Mouse (Mus musculus) cerebellum, postnatal 36 days (tissue): Measurements from ENCODE around the gene Tbc1d30.

Experiments
- DNase-seq, 2 experiments: peaks; one replicate each; pipeline ENCODE4 v3.0.0; 2021 to 2022; ENCODE audit warnings: mixed read lengths in 2 of 2

Gene Tbc1d30

GRCm38 (mm10) chr10:121310511-121311221 is 40.4 kb downstream of the Tbc1d30 start:
- DNase-seq: peak; percentile 82 to 85

DNA sequence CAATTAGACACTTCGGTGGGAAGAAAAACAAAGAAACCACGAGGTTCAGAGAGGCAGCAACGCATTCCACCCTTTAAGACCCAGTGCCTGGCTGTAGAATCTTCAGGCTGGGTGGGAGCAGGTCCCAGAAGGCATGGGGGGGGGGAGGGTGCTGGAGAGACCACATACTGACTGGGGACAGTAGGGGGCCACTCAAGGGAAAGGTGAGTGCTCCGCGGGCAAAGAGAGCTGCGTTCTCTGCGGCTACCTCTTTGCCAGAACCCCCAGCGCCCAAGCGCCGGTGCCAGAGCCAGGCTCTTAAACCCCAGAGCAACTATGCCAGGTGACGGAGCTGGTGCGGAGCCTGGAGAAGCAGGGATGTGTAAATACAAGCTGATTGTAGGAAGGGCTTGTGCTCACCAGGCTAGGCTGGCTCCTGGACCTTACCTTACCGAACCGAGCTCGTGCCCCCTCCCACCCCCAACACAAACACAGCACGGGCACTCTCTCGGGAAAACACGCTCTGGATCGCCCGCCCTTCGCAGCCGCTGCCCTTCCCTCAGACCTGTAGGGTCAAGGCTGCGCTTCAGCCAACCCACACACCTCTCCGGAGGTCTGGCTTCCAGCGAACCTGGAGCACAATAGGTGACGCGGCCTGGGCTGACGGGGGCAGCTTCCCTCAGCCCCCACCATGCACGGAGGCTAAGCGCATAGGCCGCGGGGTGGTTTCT is 41.1 kb downstream of the Tbc1d30 start:
- peak in 1 of 2 experiments; percentile 52 for DNase-seq

- DNase-seq: no peak
These were observed 41.9 kb downstream of the Tbc1d30 start for GRCm38 (mm10) chr10:121309123-121309655.

GRCm38 (mm10) chr10:121305441-121305840 is 45.6 kb downstream of the Tbc1d30 start:
- no peak for DNase-seq

- no peak for DNase-seq
These were observed 47.5 kb downstream of the Tbc1d30 start for GRCm38 (mm10) chr10:121303559-121303958.

DNA sequence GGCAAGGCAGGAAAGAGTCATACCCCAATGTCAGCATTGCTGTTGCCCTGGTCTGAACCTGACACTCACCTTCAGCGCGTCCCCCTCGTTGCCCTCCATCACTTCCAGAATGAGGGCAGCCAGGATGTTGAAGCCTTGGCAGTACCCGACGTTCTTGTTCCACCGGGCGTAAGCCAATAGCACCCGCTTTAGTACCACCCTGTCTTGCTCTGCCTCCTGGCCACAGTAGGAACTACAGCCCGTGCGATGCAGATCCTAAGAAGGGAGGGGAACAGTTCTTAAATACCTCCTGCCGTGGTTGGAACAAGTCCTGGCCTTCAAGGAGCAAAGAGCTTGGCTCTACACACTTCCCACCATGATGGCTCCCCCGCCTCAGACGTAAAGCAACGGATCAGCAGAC is 49.2 kb downstream of the Tbc1d30 start:
- DNase-seq: peak in 1 of 2 experiments; percentile 31

- no peak for DNase-seq
These were observed 50.4 kb downstream of the Tbc1d30 start for GRCm38 (mm10) chr10:121300659-121301058.

DNA sequence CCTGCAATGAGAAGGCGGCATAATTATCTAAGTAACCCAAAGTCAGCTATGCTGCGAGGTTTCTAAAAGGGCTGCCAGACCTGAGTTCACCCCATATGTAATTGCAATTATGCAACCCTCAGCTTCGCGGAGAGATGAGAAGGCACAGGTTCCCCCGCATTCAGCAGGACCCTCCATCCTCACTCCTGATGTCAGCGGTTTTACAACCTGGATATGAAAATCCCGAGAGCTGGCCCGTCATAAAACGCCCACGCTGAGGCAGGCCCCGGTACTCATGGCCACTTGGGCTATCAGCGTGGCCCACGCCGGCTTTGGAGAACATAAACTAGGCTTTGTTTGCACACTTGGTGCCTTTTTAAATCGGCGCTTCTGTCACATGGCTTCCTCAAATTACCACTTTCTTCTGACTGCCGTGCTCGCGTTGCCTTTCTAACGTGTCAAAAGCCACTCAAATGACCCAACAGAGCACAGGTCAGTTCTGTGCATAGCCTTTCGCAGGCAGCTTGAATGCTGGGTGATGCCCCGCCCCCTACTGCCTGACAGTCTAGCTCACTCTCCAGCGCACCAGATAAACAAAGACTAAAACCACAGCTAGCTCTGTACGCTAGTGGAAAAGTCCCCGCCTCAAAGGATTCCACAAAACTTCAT is 53.9 kb downstream of the Tbc1d30 start:
- DNase-seq: no peak

GRCm38 (mm10) chr10:121294471-121294870 is 56.6 kb downstream of the Tbc1d30 start:
- DNase-seq: no peak

- no peak for DNase-seq
These were observed 57.2 kb downstream of the Tbc1d30 start for GRCm38 (mm10) chr10:121293829-121294228.

GRCm38 (mm10) chr10:121291272-121291917 is 59.7 kb downstream of the Tbc1d30 start:
- DNase-seq: no peak

- DNase-seq: no peak
These were observed 60.4 kb downstream of the Tbc1d30 start for GRCm38 (mm10) chr10:121290682-121291078.

GRCm38 (mm10) chr10:121289970-121290681 is 61.0 kb downstream of the Tbc1d30 start:
- no peak for DNase-seq

- DNase-seq: no peak
These were observed 68.2 kb downstream of the Tbc1d30 start for GRCm38 (mm10) chr10:121282926-121283325.

DNA sequence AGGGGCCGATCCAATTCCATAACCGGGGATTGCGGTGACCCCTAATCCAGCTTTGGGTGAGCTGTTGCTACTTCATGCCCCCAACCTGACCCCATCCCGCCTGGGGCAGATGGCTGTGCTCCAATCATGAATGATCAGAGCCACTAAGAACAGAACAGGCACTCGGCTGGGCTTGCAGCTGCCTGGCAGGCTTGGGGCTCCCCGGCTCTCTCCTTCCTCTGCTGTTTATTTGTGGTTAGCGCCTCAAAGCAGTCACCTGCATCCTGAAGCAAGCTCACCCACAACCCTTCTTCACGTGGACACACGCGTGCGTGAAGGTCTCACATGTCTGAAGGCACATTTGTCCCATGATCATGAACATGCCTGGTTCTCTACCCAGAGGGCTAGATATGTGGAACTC is 68.6 kb downstream of the Tbc1d30 start:
- DNase-seq: no peak

DNA sequence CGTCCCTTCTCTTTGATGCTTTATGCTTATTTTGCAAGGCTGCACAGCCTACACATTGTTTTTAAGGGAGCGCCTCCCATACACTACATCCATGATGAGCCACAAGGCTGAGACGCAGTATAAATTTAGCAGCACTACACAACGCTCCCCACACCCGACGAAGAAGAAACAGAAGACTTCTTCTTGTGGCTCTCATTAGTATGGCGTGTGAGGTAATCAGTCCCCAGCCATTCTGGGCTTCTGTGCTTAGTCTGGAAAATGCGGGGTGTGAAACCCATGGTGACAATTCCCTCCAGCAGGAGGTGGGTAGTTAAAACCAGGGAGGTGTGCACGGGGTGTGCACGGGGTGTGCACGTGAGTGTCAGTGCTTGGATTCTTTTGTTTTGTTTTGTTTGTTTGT is 70.1 kb downstream of the Tbc1d30 start:
- no peak for DNase-seq

DNA sequence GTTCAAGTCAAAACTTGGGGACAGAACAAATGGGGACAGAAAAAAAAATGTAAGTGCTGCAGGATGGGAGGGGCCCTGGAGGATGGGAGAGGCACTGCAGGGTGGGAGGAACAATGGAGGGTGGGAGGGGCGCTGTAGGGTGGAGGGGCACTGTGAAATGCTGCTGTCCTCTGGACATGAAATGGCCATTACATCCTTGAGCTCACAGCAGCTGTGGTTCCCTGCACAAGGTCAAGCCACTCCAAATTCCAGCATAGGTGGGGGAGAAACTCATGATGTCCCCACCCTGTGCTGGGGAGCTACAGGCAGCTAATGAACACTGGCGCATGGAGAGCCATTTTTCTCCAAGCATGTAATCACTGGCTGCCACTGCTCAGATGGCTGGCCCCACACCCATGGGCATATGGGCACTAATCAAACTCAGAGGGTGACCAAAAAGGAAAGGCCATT is 74.0 kb downstream of the Tbc1d30 start:
- peak in 1 of 2 experiments; percentile 15 for DNase-seq

DNA sequence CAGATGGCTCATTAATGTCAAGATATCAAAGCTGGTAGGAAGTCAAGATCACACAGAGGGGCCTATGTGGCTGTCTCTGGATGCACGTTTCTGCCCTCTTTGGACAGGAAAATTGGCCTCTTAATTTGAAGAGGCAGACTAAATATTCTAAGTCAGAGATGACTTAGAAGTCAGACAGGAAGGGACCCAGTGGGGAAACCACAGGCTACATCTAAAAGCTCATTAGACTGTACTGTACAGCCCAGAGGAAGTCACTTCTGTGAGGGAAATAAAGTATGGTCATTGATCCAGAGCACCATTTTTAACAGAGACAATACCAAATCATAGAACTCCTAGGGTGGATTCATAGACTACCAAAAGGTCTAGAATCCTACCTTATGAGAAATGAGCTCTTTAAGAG is 76.1 kb downstream of the Tbc1d30 start:
- no peak for DNase-seq

DNA sequence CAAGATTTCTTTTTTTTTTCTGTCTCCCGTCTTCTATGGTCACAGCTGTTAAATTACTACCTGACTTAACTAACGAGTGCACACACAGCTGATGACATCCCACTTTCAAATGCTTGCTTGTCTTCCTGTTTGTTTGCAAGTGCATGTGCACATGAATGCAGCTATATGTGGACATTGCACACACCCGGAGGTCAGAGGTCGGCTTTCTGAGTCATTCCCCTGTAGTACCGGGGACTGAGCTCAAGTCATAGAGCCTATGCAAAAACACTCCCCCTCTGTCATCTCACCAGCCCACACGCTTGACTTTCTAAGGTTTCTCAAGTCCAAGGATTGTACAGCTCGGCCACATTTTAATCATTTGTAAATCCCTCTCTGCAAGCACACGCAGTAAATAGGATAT is 80.1 kb downstream of the Tbc1d30 start:
- no peak for DNase-seq

DNA sequence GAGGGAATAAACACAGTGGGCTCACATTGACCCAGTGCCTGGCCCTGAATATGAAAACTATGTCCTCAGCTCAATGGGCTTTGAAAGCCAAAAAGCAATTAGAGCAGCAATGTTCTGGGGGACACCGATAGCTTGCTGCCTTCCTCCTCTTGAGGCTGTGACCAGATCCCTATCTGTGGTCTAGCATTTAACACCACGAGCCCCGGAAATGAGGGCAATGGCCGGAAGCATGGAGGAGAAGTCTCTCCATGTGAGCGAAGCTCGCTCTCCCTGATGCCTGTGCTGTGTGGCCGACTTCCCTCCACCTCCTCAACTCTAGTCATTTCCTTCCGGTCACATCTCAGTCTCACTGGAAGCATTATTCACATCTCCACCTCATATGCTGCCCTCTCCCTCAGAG is 82.3 kb downstream of the Tbc1d30 start:
- DNase-seq: no peak

GRCm38 (mm10) chr10:121264204-121264575 is 86.9 kb downstream of the Tbc1d30 start:
- no peak for DNase-seq

- no peak for DNase-seq
These were observed 87.4 kb downstream of the Tbc1d30 start for GRCm38 (mm10) chr10:121263520-121264203.
